Mouse (Mus musculus) heart, postnatal 0 days (tissue): ENCODE data around the gene Tmc3.

Source experiments
- CTCF ChIP-seq: IDR thresholded peaks from 2 replicates; pipeline ENCODE4 v1.5.1; 2016; ENCODE audit warnings: antibody characterized with exemption, control low read depth, low read depth
- EP300 ChIP-seq: IDR thresholded peaks from 2 replicates; pipeline ENCODE4 v1.6.1; 2016; ENCODE audit warnings: antibody characterized with exemption, low read depth

DNA sequence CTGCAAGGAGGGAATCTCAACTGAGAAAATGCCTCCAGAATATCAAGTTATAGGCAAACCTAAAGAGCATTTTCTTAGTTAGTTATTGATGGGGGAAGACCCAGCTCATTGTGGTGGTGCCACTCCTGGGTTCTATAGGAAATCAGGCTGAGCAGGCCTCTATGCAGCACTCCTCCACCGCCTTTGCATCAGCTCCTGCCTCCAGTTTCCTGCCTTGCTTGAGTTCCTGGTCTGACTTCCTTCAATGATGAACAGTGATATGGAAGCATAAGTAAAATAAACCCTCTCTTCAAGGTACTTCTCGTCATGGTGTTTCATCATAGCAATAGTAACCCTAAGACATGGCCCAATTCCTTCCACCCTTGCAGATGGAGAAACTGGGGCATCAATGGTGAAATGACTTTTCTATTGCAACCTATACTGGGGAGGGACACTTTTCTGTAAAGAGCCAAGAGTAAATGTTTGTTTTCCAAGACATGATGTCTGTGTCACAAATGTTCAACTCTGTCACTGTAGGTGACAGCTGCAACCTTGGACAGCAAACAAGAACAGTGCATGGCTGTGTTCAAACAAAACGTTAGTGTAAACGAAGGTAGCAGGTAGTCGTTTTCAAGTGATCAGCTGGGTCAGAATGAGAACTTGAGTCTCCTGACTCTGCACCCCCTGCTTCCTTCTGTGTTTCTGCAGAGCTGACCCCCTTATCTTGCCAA is 83.4 kb downstream of the Tmc3 start:
- TF ChIP-seq CTCF (no peak), EP300 (no peak)
